Mouse (Mus musculus): Measurements from ENCODE around the gene Acvr1b. TPM values are rescaled to one million over a fixed set of nuclear protein-coding genes. Genes with fewer than 3 reads are reported as not detected.
A peak's percentile ranks its signal among the peaks of the same experiment; 100 is the strongest.

Gene Acvr1b
- polyA plus RNA-seq, 1 experiment = 8.2 TPM

- H3K36me3 ChIP-seq (replicated peaks; ENCODE audit: low read length) = no peaks in the 10 kb centered on the region
- H3K4me1 ChIP-seq = peaks cover 33% of the 10 kb centered on the region
- H3K9me3 ChIP-seq = peaks cover 6% of the 10 kb centered on the region; the same call in 1 of the 2 replicates
- no peak overlapping the region for H3K4me3 ChIP-seq (replicated peaks)
- peaks cover 50% of the 10 kb centered on the region for H3K27me3 ChIP-seq (replicated peaks)
- TF ChIP-seq GATA1 (IDR thresholded peaks at IDR 0.05; ENCODE audit: borderline replicate concordance, low read length) = no peak
- no peak for TF ChIP-seq FLI1 (IDR thresholded peaks at IDR 0.05; ENCODE audit: low read length)
These were observed 59.9 kb downstream of the Acvr1b start for GRCm38 (mm10) chr15:101233641-101234275.

GRCm38 (mm10) chr15:101234611-101235341 lies 60.9 kb downstream of the Acvr1b start:
- Histone ChIP-seq H3K4me3 (replicated peaks) (no peak overlapping the region), H3K9me3 (peaks cover 6% of the 10 kb centered on the region; the same call in 1 of the 2 replicates), H3K36me3 (replicated peaks; ENCODE audit: low read length) (no peaks in the 10 kb centered on the region), H3K4me1 (peaks cover 41% of the 10 kb centered on the region), H3K27me3 (replicated peaks) (peaks cover 47% of the 10 kb centered on the region)
- no peak for TF ChIP-seq FLI1 (IDR thresholded peaks at IDR 0.05; ENCODE audit: low read length)
- TF ChIP-seq GATA1 (IDR thresholded peaks at IDR 0.05; ENCODE audit: borderline replicate concordance, low read length) = no peak

- H3K4me3 ChIP-seq (replicated peaks) = no peak overlapping the region
- H3K4me1 ChIP-seq = peaks cover 43% of the 10 kb centered on the region
- peaks cover 44% of the 10 kb centered on the region for H3K27me3 ChIP-seq (replicated peaks)
- H3K36me3 ChIP-seq (replicated peaks; ENCODE audit: low read length) = no peaks in the 10 kb centered on the region
- TF ChIP-seq FLI1 (IDR thresholded peaks at IDR 0.05; ENCODE audit: low read length) (no peak), GATA1 (IDR thresholded peaks at IDR 0.05; ENCODE audit: borderline replicate concordance, low read length) (no peak)
- H3K9me3 ChIP-seq = peaks cover 6% of the 10 kb centered on the region; the same call in 1 of the 2 replicates
These were observed 61.5 kb downstream of the Acvr1b start for GRCm38 (mm10) chr15:101235342-101235698.

GRCm38 (mm10) chr15:101235728-101236327 lies 62.0 kb downstream of the Acvr1b start:
- TF ChIP-seq GATA1 (IDR thresholded peaks at IDR 0.05; ENCODE audit: borderline replicate concordance, low read length) (no peak), FLI1 (IDR thresholded peaks at IDR 0.05; ENCODE audit: low read length) (no peak)
- Histone ChIP-seq H3K4me1 (peaks cover 48% of the 10 kb centered on the region), H3K4me3 (replicated peaks) (no peak overlapping the region), H3K27me3 (replicated peaks) (peaks cover 41% of the 10 kb centered on the region), H3K36me3 (replicated peaks; ENCODE audit: low read length) (no peaks in the 10 kb centered on the region), H3K9me3 (peaks cover 6% of the 10 kb centered on the region; the same call in 1 of the 2 replicates)

GRCm38 (mm10) chr15:101236878-101237277 lies 63.0 kb downstream of the Acvr1b start:
- Histone ChIP-seq H3K9me3 (no peaks in the 10 kb centered on the region), H3K4me3 (replicated peaks) (no peak overlapping the region), H3K4me1 (peaks cover 59% of the 10 kb centered on the region), H3K27me3 (replicated peaks) (peaks cover 41% of the 10 kb centered on the region), H3K36me3 (replicated peaks; ENCODE audit: low read length) (no peaks in the 10 kb centered on the region)
- TF ChIP-seq GATA1 (IDR thresholded peaks at IDR 0.05; ENCODE audit: borderline replicate concordance, low read length) = no peak
- TF ChIP-seq FLI1 (IDR thresholded peaks at IDR 0.05; ENCODE audit: low read length) = no peak

GRCm38 (mm10) chr15:101238885-101239511 lies 65.1 kb downstream of the Acvr1b start:
- peaks cover 28% of the 10 kb centered on the region for H3K27me3 ChIP-seq (replicated peaks)
- H3K9me3 ChIP-seq = no peaks in the 10 kb centered on the region
- TF ChIP-seq GATA1 (IDR thresholded peaks at IDR 0.05; ENCODE audit: borderline replicate concordance, low read length) (no peak), FLI1 (IDR thresholded peaks at IDR 0.05; ENCODE audit: low read length) (no peak)
- peaks cover 71% of the 10 kb centered on the region for H3K4me1 ChIP-seq
- H3K36me3 ChIP-seq (replicated peaks; ENCODE audit: low read length) = no peaks in the 10 kb centered on the region
- peak overlapping the region; percentile 23 for H3K4me3 ChIP-seq (replicated peaks)

GRCm38 (mm10) chr15:101239821-101240220 lies 66.0 kb downstream of the Acvr1b start:
- Histone ChIP-seq H3K9me3 (no peaks in the 10 kb centered on the region), H3K4me1 (peaks cover 73% of the 10 kb centered on the region), H3K36me3 (replicated peaks; ENCODE audit: low read length) (no peaks in the 10 kb centered on the region), H3K4me3 (replicated peaks) (no peak overlapping the region), H3K27me3 (replicated peaks) (peaks cover 28% of the 10 kb centered on the region)
- TF ChIP-seq GATA1 (IDR thresholded peaks at IDR 0.05; ENCODE audit: borderline replicate concordance, low read length) (no peak), FLI1 (IDR thresholded peaks at IDR 0.05; ENCODE audit: low read length) (no peak)

GRCm38 (mm10) chr15:101240799-101241204 lies 66.9 kb downstream of the Acvr1b start:
- Histone ChIP-seq H3K36me3 (replicated peaks; ENCODE audit: low read length) (no peaks in the 10 kb centered on the region), H3K4me3 (replicated peaks) (peak overlapping the region; percentile 90), H3K4me1 (peaks cover 70% of the 10 kb centered on the region), H3K27me3 (replicated peaks) (peaks cover 21% of the 10 kb centered on the region), H3K9me3 (no peaks in the 10 kb centered on the region)
- no peak for TF ChIP-seq GATA1 (IDR thresholded peaks at IDR 0.05; ENCODE audit: borderline replicate concordance, low read length)
- no peak for TF ChIP-seq FLI1 (IDR thresholded peaks at IDR 0.05; ENCODE audit: low read length)

GRCm38 (mm10) chr15:101241236-101241635 lies 67.4 kb downstream of the Acvr1b start:
- H3K36me3 ChIP-seq (replicated peaks; ENCODE audit: low read length) = no peaks in the 10 kb centered on the region
- peak overlapping the region; percentile 90 for H3K4me3 ChIP-seq (replicated peaks)
- no peaks in the 10 kb centered on the region for H3K9me3 ChIP-seq
- H3K4me1 ChIP-seq = peaks cover 72% of the 10 kb centered on the region
- H3K27me3 ChIP-seq (replicated peaks) = peaks cover 17% of the 10 kb centered on the region
- TF ChIP-seq GATA1 (IDR thresholded peaks at IDR 0.05; ENCODE audit: borderline replicate concordance, low read length) (no peak), FLI1 (IDR thresholded peaks at IDR 0.05; ENCODE audit: low read length) (no peak)

All from megakaryocyte, embryonic 14.5 days (primary cell).